Mouse (Mus musculus) heart, embryonic 14.5 days (tissue): ENCODE data around the gene Wdr37. TPM values are rescaled to one million over a fixed set of nuclear protein-coding genes. Genes with fewer than 3 reads are reported as not detected.

Source experiments
- microRNA-seq: library from miRNA; unstranded; fragments of <30 nt; microRNA quantifications from one replicate; pipeline ENCODE4, GENCODE M21; 2016
- polyA plus RNA-seq: library from polyadenylated mRNA; unstranded; fragments of >200 nt; fragmentation: Nextera tagmentation; extraction: Ambion mirVana; gene quantifications from 2 replicates; pipeline ENCODE4 v1.2.1, GENCODE M21; 2014

Gene Wdr37
- polyA plus RNA-seq, 1 experiment from 2014 or later = 23.8 TPM

Small RNAs within 50 kb of the gene (microRNA-seq; reads per million reads assigned to microRNA genes)
- not detected for gene Gm22750

Other genes with a start within 250 kb of the Wdr37 start
- gene Idi1, start 13.6 kb upstream of the Wdr37 start, polyA plus RNA-seq = 39.0 and 43.6 TPM in 2 replicates
- not detected in 2 replicates for gene Gm9745, start 76.3 kb upstream of the Wdr37 start, polyA plus RNA-seq
- gene Idi2, start 81.0 kb upstream of the Wdr37 start, polyA plus RNA-seq = not detected in 2 replicates
- 49.9 and 51.9 TPM in 2 replicates for gene Gtpbp4, start 124.2 kb upstream of the Wdr37 start, polyA plus RNA-seq
- 36.1 and 36.5 TPM in 2 replicates for gene Larp4b, start 222.0 kb upstream of the Wdr37 start, polyA plus RNA-seq